Mouse (Mus musculus) liver, embryonic 11.5 days (tissue): ENCODE measurements around the gene Olfr549. TPM values are rescaled to one million over a fixed set of nuclear protein-coding genes. Genes with fewer than 3 reads are reported as not detected.

Experiments
- ATAC-seq: fragments of 200-750 bp; cut with Nextera tagmentation; replicated peaks from 2 replicates; pipeline ENCODE4 v1.8.0; 2017; ENCODE audit warnings: moderate number of reproducible peaks, mild to moderate bottlenecking, moderate TSS enrichment, moderate library complexity; ENCODE audit not compliant: low FRiP score
- DNase-seq: peaks from one replicate; pipeline ENCODE4 v3.0.0-alpha.2; 2017; ENCODE audit warnings: low spot score
- H3K27ac ChIP-seq: fragments of 300-500 bp; sonication (generic); 2 replicates; pipeline ENCODE4 v1.5.1; 2014; ENCODE audit warnings: mild to moderate bottlenecking, low read depth, low read length, control low read depth
- H3K27me3 ChIP-seq: fragments of 300-500 bp; sonication (generic); replicated peaks from 2 replicates; pipeline ENCODE4 v1.6.1; 2014; ENCODE audit warnings: low read length, mixed read lengths; ENCODE audit not compliant: control insufficient read depth, insufficient read depth
- H3K36me3 ChIP-seq: fragments of 300-500 bp; sonication (generic); 2 replicates; pipeline ENCODE4 v1.6.1; 2014; ENCODE audit warnings: mild to moderate bottlenecking, low read length, moderate library complexity, mixed read lengths; ENCODE audit not compliant: control insufficient read depth, insufficient read depth
- H3K4me1 ChIP-seq: fragments of 300-500 bp; sonication (generic); replicated peaks from 2 replicates; pipeline ENCODE4 v1.6.1; 2014; ENCODE audit warnings: low read length, mixed read lengths; ENCODE audit not compliant: control insufficient read depth, insufficient read depth
- H3K4me2 ChIP-seq: fragments of 300-500 bp; sonication (generic); 2 replicates; pipeline ENCODE4 v1.6.1; 2014; ENCODE audit warnings: mild to moderate bottlenecking, control low read depth, moderate library complexity
- H3K4me3 ChIP-seq: fragments of 300-500 bp; sonication (generic); 2 replicates; pipeline ENCODE4 v1.5.1; 2014; ENCODE audit warnings: low read depth, low read length, control low read depth
- H3K9ac ChIP-seq: fragments of 300-500 bp; sonication (generic); 2 replicates; pipeline ENCODE4 v1.6.1; 2014; ENCODE audit warnings: low read depth, low read length, control low read depth
- H3K9me3 ChIP-seq: fragments of 300-500 bp; sonication (generic); 2 replicates; pipeline ENCODE4 v1.6.1; 2016; ENCODE audit warnings: low read length, inconsistent platforms, mixed read lengths; ENCODE audit not compliant: control insufficient read depth
- WGBS: fragments of 180-500 bp; shearing (Covaris S2); extraction: QIAGEN DNeasy Blood & Tissue Kit; methylation state at CpG from one replicate; pipeline ENCODE4 v1.1.7; 2014; 5-methylcytosine and 5-hydroxymethylcytosine counted together
- polyA plus RNA-seq: library from polyadenylated mRNA; unstranded; fragments of >200 nt; fragmentation: Nextera tagmentation; extraction: Ambion mirVana; gene quantifications from 2 replicates; pipeline ENCODE4 v1.2.1, GENCODE M21; 2014

The Olfr549 gene
- polyA plus RNA-seq, result not detected in 2 replicates

DNA sequence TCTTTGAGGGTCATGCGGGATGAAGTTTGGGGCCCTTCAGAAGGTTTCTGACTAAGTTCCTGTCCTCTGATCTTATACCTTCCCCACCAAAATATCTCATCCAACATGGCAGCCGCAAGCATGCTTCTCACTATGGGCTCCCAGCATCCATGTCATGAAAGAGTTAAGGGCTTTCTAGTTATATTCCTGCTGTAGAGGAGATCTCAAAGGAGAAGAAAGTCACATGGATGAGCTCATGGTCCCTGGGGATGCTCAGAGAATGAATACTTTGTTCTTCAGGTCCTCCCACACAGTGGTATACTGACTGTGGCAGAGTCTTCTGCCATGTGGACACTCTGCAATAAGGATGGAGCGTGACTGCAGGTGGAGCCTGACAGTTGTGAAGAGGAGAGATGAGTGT lies at the start of gene Olfr549:
Gene Olfr549, plus strand, starts transcription at position 301 of the 400 bp plus-strand sequence.
- no peak within 1 kb of the TSS for H3K9ac ChIP-seq
- no peak within 1 kb of the TSS for H3K4me2 ChIP-seq
- no peak within 1 kb of the TSS for H3K27ac ChIP-seq
- no peaks in the 10 kb centered on the region for H3K9me3 ChIP-seq
- ATAC-seq, result no peak
- no peak for DNase-seq
- no peak within 1 kb of the TSS for H3K4me3 ChIP-seq
- H3K4me1 ChIP-seq, result no peaks in the 10 kb centered on the region
- H3K27me3 ChIP-seq, result no peaks in the 10 kb centered on the region
- H3K36me3 ChIP-seq, result no peaks in the 10 kb centered on the region
- 83% methylated on average over 3 of the region's 3 CpGs for WGBS

GRCm38 (mm10) chr7:102501986-102502385 lies 47.7 kb upstream of the Olfr549 start:
- ATAC-seq (no peak), DNase-seq (no peak)
- Histone ChIP-seq H3K4me1 (no peaks in the 10 kb centered on the region), H3K4me3 (no peak overlapping the region), H3K36me3 (no peaks in the 10 kb centered on the region), H3K9ac (no peak overlapping the region), H3K27ac (no peak overlapping the region), H3K4me2 (no peak overlapping the region), H3K9me3 (no peaks in the 10 kb centered on the region), H3K27me3 (no peaks in the 10 kb centered on the region)
- 73% methylated on average over 5 of the region's 5 CpGs for WGBS

DNA sequence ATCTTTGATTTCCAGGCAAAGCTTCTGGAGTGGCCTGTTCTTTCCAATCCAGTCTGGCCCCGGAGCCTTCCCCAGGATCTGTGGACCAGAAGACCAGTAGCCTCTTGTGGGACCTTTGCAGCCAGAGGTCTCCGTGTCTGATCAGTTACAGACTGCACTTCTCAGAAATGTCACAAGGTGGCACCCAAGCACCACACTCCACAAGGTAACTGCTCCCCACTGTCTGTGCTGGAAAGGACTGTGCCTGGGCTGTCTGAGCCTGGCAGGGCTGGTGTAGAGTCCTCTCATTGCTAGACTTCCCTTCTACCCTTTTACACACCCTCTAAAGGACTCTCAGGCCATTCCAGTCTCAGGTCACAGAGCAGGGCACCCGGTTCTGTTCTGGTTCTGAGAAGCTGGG lies 42.8 kb upstream of the Olfr549 start:
- Histone ChIP-seq H3K4me1 (no peaks in the 10 kb centered on the region), H3K36me3 (no peaks in the 10 kb centered on the region), H3K4me2 (no peak overlapping the region), H3K27me3 (peaks cover 4% of the 10 kb centered on the region; the same call in 1 of the 2 replicates), H3K4me3 (no peak overlapping the region), H3K9ac (no peak overlapping the region), H3K9me3 (no peaks in the 10 kb centered on the region), H3K27ac (no peak overlapping the region)
- ATAC-seq, result peak; percentile 65
- DNase-seq, result peak; percentile 63
- 33% methylated on average over 3 of the region's 3 CpGs for WGBS

DNA sequence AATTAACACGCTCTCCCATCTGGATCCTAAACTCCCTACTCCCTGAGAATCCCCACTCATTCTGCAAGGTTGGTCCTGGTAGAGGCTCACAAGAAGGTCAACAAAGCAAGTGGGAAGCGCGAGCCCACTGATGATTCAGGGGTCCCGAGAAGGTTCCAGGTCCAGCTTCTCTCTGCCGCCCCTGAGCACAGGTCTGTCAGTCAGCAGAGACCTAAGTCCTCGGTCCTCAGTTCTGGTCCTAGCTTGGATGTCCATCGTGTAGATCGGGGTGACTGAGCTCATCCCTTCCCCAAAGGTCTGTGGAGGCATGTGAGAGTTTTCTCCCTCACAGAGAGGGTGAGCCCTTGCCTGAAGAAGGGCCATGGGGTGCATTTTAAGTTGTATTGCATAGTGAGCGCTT lies 41.6 kb upstream of the Olfr549 start:
- ATAC-seq (no peak), DNase-seq (no peak)
- H3K4me3 ChIP-seq, result no peak overlapping the region
- 86% methylated on average over 9 of the region's 9 CpGs for WGBS
- H3K27me3 ChIP-seq, result peaks cover 6% of the 10 kb centered on the region; the same call in 1 of the 2 replicates
- H3K4me1 ChIP-seq, result no peaks in the 10 kb centered on the region; the same call in 1 of the 2 replicates
- H3K36me3 ChIP-seq, result no peaks in the 10 kb centered on the region
- H3K9ac ChIP-seq, result no peak overlapping the region
- no peak overlapping the region for H3K4me2 ChIP-seq
- no peak overlapping the region for H3K27ac ChIP-seq
- no peaks in the 10 kb centered on the region for H3K9me3 ChIP-seq

- no peaks in the 10 kb centered on the region for H3K36me3 ChIP-seq
- H3K4me2 ChIP-seq, result no peak overlapping the region
- H3K4me1 ChIP-seq, result no peaks in the 10 kb centered on the region; the same call in none of the 2 replicates
- ATAC-seq, result no peak
- H3K9me3 ChIP-seq, result no peaks in the 10 kb centered on the region
- no peak overlapping the region for H3K9ac ChIP-seq
- DNase-seq, result no peak
- H3K4me3 ChIP-seq, result no peak overlapping the region
- H3K27ac ChIP-seq, result no peak overlapping the region
- H3K27me3 ChIP-seq, result peaks cover 6% of the 10 kb centered on the region; the same call in 1 of the 2 replicates
- 87% methylated on average over 6 of the region's 6 CpGs for WGBS
These were observed 41.0 kb upstream of the Olfr549 start for GRCm38 (mm10) chr7:102508666-102509065.

DNA sequence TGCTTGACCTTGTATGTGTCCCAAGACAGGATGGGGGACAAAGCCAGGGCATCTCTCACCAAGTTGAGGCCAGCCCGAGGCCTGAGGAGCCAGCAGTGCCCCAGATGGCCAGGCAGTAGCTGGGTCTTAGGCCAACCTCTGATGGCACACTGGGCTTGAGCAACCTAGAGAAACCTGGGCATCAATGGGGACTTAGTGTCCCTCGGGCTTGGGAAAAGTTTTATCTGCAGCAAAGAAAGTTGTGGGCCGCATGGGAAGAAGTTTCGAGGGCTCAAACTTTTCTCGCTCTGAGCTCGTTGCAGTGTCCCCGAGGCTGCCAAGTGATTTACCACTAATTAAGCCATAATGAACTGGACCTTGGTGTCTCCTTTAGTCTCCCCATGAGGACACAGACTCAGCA lies 39.9 kb upstream of the Olfr549 start:
- ATAC-seq, result no peak

DNA sequence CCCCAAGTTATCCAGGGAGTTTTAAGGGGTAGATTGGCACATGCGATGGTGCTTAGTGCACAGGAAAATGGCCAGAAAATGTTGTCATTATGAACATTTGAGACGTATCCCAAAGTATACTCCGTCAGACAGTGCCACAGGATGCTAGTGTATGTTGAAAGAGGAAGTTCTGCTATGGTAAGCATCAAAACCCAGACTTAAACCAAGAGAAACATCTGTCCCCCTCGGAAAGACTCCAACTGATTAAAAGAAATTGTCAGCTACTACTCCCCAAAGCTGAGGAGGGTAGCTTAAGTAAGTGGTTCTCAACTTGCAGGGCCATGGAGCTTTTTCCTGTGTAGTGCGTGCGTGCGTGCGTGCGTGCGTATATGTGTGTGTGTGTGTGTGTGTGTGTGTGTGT lies 37.7 kb upstream of the Olfr549 start:
- no peak overlapping the region for H3K9ac ChIP-seq
- H3K4me1 ChIP-seq, result no peaks in the 10 kb centered on the region; the same call in none of the 2 replicates
- no peak for ATAC-seq
- WGBS, result 82% methylated on average over 10 of the region's 10 CpGs
- no peak for DNase-seq
- no peak overlapping the region for H3K4me2 ChIP-seq
- H3K36me3 ChIP-seq, result no peaks in the 10 kb centered on the region
- no peak overlapping the region for H3K4me3 ChIP-seq
- peaks cover 6% of the 10 kb centered on the region for H3K27me3 ChIP-seq
- H3K9me3 ChIP-seq, result no peaks in the 10 kb centered on the region
- no peak overlapping the region for H3K27ac ChIP-seq

More for the DNA sequence above, 39.9 kb upstream of the Olfr549 start:
- Histone ChIP-seq H3K4me3 (no peak overlapping the region), H3K9me3 (no peaks in the 10 kb centered on the region), H3K27ac (no peak overlapping the region), H3K9ac (no peak overlapping the region), H3K4me2 (no peak overlapping the region), H3K36me3 (no peaks in the 10 kb centered on the region), H3K27me3 (peaks cover 6% of the 10 kb centered on the region; the same call in 1 of the 2 replicates), H3K4me1 (no peaks in the 10 kb centered on the region; the same call in none of the 2 replicates)
- DNase-seq, result no peak
- WGBS, result 78% methylated on average over 7 of the region's 7 CpGs

DNA sequence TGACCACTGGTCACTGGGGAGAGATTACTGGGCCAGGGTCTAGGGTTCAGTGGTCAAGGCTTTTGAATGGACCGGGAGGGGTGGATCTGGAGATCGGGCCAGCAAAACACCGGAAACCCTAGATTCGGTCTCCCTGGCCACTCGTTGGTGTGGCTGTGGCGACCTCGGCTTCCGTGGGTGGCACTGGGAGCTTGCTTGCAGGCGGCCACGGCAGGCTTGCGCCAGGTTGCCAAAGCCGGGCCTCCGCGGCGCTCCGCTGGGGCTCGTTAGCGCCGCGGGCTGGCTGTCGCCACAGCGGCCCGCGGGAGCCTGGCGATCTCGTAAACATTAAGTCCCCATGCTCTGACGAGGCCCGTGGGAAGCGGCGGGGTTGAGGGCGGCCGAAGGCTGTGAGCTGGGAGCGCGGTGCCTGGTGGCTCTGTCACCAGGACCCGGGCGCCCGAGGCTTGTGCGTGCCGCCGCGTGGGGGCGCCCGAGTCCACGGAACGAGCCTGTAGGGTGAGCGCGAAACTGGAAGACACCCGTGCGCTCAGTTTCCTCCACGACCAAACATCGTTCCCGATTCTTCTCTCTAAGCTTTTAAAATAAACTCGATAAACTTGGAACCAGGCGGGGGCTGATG lies 36.7 kb upstream of the Olfr549 start:
- 1% methylated on average over 54 of the region's 54 CpGs for WGBS
- H3K27me3 ChIP-seq, result peaks cover 6% of the 10 kb centered on the region
- H3K4me1 ChIP-seq, result no peaks in the 10 kb centered on the region; the same call in none of the 2 replicates
- DNase-seq, result peak; percentile 88
- no peak overlapping the region for H3K27ac ChIP-seq
- H3K4me2 ChIP-seq, result peak overlapping the region; percentile 82
- no peaks in the 10 kb centered on the region for H3K9me3 ChIP-seq
- H3K9ac ChIP-seq, result peak overlapping the region; percentile 59
- H3K4me3 ChIP-seq, result peak overlapping the region; percentile 48
- no peaks in the 10 kb centered on the region for H3K36me3 ChIP-seq
- peak; percentile 87 for ATAC-seq

GRCm38 (mm10) chr7:102514144-102514543 lies 35.5 kb upstream of the Olfr549 start:
- 27% methylated on average over 4 of the region's 4 CpGs for WGBS
- H3K4me3 ChIP-seq, result no peak overlapping the region
- ATAC-seq (no peak), DNase-seq (no peak)
- no peak overlapping the region for H3K4me2 ChIP-seq
- no peaks in the 10 kb centered on the region; the same call in none of the 2 replicates for H3K4me1 ChIP-seq
- no peak overlapping the region for H3K27ac ChIP-seq
- no peak overlapping the region for H3K9ac ChIP-seq
- H3K27me3 ChIP-seq, result peaks cover 6% of the 10 kb centered on the region
- H3K9me3 ChIP-seq, result no peaks in the 10 kb centered on the region
- no peaks in the 10 kb centered on the region for H3K36me3 ChIP-seq
